Mouse (Mus musculus): ENCODE results near the gene Orm1. TPM values are rescaled to one million over a fixed set of nuclear protein-coding genes. Genes with fewer than 3 reads are reported as not detected.

Gene Orm1
- polyA plus RNA-seq (2017; shearing (Covaris generic)) = not detected

GRCm38 (mm10) chr4:63344295-63344694 lies at the start of gene Orm1:
Gene Orm1 (plus strand): TSS chr4:63344560.

GRCm38 (mm10) chr4:63355877-63356665 lies 11.7 kb downstream of the Orm1 start, which contains the start of gene Orm3:
Gene Orm3 (plus strand): TSS chr4:63356162.

DNA sequence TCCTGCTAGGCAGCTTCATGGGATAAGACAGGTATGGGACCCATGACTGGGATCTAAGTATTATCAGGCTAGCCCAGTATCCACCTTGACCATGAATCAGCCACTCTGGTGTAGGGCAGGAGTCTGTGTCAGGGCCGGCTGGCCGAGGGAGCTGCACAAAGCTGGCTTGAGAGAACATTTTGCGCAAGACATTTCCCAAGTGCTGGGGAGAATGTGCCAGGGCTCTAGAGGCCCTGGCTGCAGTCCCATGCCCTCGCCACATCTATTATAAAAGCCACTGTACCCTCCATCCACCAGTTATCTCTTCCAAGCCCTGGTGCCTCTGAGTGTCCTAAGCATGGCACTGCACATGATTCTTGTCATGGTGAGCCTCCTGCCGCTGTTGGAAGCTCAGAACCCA lies 17.8 kb downstream of the Orm1 start, which contains the start of gene Orm2:
Gene Orm2, plus strand, starts transcription at position 300 of the 400 bp plus-strand sequence.

Other genes starting within 250 kb of the Orm1 start
- not detected for gene Ambp, start 189.8 kb upstream of the Orm1 start, polyA plus RNA-seq (2017; shearing (Covaris generic))
- gene Kif12, start 172.4 kb upstream of the Orm1 start, polyA plus RNA-seq (2017; shearing (Covaris generic)) = 0.11 TPM
- gene Col27a1, start 130.6 kb upstream of the Orm1 start, polyA plus RNA-seq (2017; shearing (Covaris generic)) = 1.5 TPM
- gene Orm3, start 11.6 kb downstream of the Orm1 start, polyA plus RNA-seq (2017; shearing (Covaris generic)) = not detected
- gene Orm2, start 17.9 kb downstream of the Orm1 start, polyA plus RNA-seq (2017; shearing (Covaris generic)) = 0.60 TPM
- 336 TPM for gene Akna, start 58.8 kb downstream of the Orm1 start, polyA plus RNA-seq (2017; shearing (Covaris generic))
- 5.0 TPM for gene Whrn, start 151.4 kb downstream of the Orm1 start, polyA plus RNA-seq (2017; shearing (Covaris generic))
- 112 TPM for gene Atp6v1g1, start 200.2 kb downstream of the Orm1 start, polyA plus RNA-seq (2017; shearing (Covaris generic))
- gene Tmem268, start 214.2 kb downstream of the Orm1 start, polyA plus RNA-seq (2017; shearing (Covaris generic)) = 19.9 TPM

Data from effector memory CD4-positive, alpha-beta T cell, adult 7 months (primary cell).